In the genomic region with DNA sequence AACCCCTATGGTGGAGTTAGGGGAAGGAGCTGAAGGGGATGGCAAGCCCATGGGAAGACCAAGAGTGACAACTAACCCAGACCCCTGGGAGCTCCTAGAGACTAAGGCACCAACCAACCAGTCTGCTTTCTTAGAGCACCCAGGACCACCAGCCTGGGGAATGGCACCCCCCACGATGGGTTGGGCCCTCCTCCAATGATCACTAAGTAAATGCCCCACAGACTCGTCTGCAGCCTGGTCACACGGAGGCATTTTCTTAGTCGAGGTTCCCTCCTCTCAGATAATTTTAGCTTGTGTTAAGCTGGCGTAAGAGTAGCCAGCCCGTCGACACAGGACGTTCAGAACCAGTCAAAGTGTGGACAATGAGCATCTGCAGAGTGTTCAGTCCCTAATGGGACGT, we compare ENCODE assay signal across 22 mouse cellular contexts. TPM values are rescaled to one million over a fixed set of nuclear protein-coding genes. Genes with fewer than 3 reads are reported as not detected.
"Had no signal": no experiment of that assay in that cellular context is flagged by ENCODE, and none has a peak within 500 bp of the region (broad histone marks: within the 10 kb centered on the region; RNA-seq: fewer than 3 reads in every experiment).

No protein-coding gene starts in this region.

- DNase-seq: cerebellum, adult 8-10 months; cerebellum, adult 9-10 months; cerebellum, adult 9-11 months; cerebellum, postnatal 10 days; cerebellum, postnatal 14 days; cerebellum, postnatal 25 days; cerebellum, postnatal 36 days; embryo, embryonic 11 days; forebrain, postnatal 0 days; gastrocnemius, adult 2 months; gastrocnemius, postnatal 10 days; gastrocnemius, postnatal 14 days; gastrocnemius, postnatal 25 days; gastrocnemius, postnatal 36 days; heart, adult 18-20 months; heart, adult 2 months had no signal

RNA-seq across cellular contexts. Expression of a gene that starts 11.5 kb away (rescaled TPM):
- total RNA-seq: common myeloid progenitor, adult 5-6 weeks; forebrain, postnatal 0 days; gastrocnemius, adult 18-20 months; gastrocnemius, adult 2 months; gastrocnemius, adult 8-10 months; gastrocnemius, postnatal 10 days; gastrocnemius, postnatal 14 days; gastrocnemius, postnatal 25 days; gastrocnemius, postnatal 36 days; gastrocnemius, postnatal 4 days; granulocyte monocyte progenitor cell, adult 5-6 weeks; heart, adult 18-20 months; heart, adult 2 months; heart, adult 8-10 months had no signal

RNA-seq across cellular contexts. Expression of a gene that starts 28.6 kb away (rescaled TPM):
- total RNA-seq: common myeloid progenitor, adult 5-6 weeks; gastrocnemius, adult 18-20 months; gastrocnemius, adult 2 months; gastrocnemius, adult 8-10 months; gastrocnemius, postnatal 10 days; gastrocnemius, postnatal 14 days; gastrocnemius, postnatal 25 days; gastrocnemius, postnatal 36 days; gastrocnemius, postnatal 4 days; granulocyte monocyte progenitor cell, adult 5-6 weeks; heart, adult 18-20 months; heart, adult 2 months; heart, adult 8-10 months had no signal

RNA-seq across cellular contexts. Expression of a gene that starts 44.1 kb away (rescaled TPM):
- total RNA-seq: common myeloid progenitor, adult 5-6 weeks; forebrain, postnatal 0 days; gastrocnemius, adult 18-20 months; gastrocnemius, adult 2 months; gastrocnemius, adult 8-10 months; gastrocnemius, postnatal 10 days; gastrocnemius, postnatal 14 days; gastrocnemius, postnatal 25 days; gastrocnemius, postnatal 36 days; gastrocnemius, postnatal 4 days; granulocyte monocyte progenitor cell, adult 5-6 weeks; heart, adult 18-20 months; heart, adult 2 months; heart, adult 8-10 months had no signal

RNA-seq across cellular contexts. Expression of a gene that starts 54.4 kb away (rescaled TPM):
- total RNA-seq: forebrain, postnatal 0 days had no signal
